Mouse (Mus musculus) limb, embryonic 15.5 days (tissue): Measurements from ENCODE around the gene Cytl1. TPM values are rescaled to one million over a fixed set of nuclear protein-coding genes. Genes with fewer than 3 reads are reported as not detected.

ENCODE experiments used
- ATAC-seq: fragments of 200-750 bp; cut with Nextera tagmentation; 2 replicates; pipeline ENCODE4 v1.8.0; 2017; ENCODE audit warnings: low read depth, moderate TSS enrichment; ENCODE audit not compliant: insufficient number of reproducible peaks, low FRiP score, low TSS enrichment
- H3K27ac ChIP-seq: fragments of 300-500 bp; sonication (generic); 2 replicates; pipeline ENCODE4 v1.5.1; 2015; ENCODE audit warnings: moderate library complexity, mild to moderate bottlenecking, inconsistent platforms
- H3K27me3 ChIP-seq: fragments of 300-500 bp; sonication (generic); 2 replicates; pipeline ENCODE4 v1.6.1; 2015; ENCODE audit warnings: inconsistent platforms
- H3K36me3 ChIP-seq: fragments of 300-500 bp; sonication (generic); 2 replicates; pipeline ENCODE4 v1.6.1; 2015; ENCODE audit warnings: inconsistent platforms
- H3K4me1 ChIP-seq: fragments of 300-500 bp; sonication (generic); 2 replicates; pipeline ENCODE4 v1.6.1; 2015; ENCODE audit warnings: inconsistent platforms
- H3K4me2 ChIP-seq: fragments of 300-500 bp; sonication (generic); 2 replicates; pipeline ENCODE4 v1.6.1; 2015; ENCODE audit warnings: mild to moderate bottlenecking, inconsistent platforms
- H3K4me3 ChIP-seq: fragments of 300-500 bp; sonication (generic); 2 replicates; pipeline ENCODE4 v1.5.1; 2015; ENCODE audit warnings: mild to moderate bottlenecking, inconsistent platforms
- H3K9ac ChIP-seq: fragments of 300-500 bp; sonication (generic); 2 replicates; pipeline ENCODE4 v1.6.1; 2015; ENCODE audit warnings: inconsistent platforms
- H3K9me3 ChIP-seq: fragments of 300-500 bp; sonication (generic); 2 replicates; pipeline ENCODE4 v1.6.1; 2016; ENCODE audit warnings: inconsistent platforms
- WGBS: fragments of 180-500 bp; shearing (Covaris S2); methylation state at CpG from one replicate; pipeline ENCODE4 v1.1.7; 2015; 5-methylcytosine and 5-hydroxymethylcytosine counted together
- polyA plus RNA-seq: library from polyadenylated mRNA; unstranded; fragments of >200 nt; fragmentation: Nextera tagmentation; extraction: Ambion mirVana; gene quantifications from 2 replicates; pipeline ENCODE4 v1.2.1, GENCODE M21; 2015

Gene Cytl1
- polyA plus RNA-seq, 1 experiment from 2014 or later = 87.1 TPM

DNA sequence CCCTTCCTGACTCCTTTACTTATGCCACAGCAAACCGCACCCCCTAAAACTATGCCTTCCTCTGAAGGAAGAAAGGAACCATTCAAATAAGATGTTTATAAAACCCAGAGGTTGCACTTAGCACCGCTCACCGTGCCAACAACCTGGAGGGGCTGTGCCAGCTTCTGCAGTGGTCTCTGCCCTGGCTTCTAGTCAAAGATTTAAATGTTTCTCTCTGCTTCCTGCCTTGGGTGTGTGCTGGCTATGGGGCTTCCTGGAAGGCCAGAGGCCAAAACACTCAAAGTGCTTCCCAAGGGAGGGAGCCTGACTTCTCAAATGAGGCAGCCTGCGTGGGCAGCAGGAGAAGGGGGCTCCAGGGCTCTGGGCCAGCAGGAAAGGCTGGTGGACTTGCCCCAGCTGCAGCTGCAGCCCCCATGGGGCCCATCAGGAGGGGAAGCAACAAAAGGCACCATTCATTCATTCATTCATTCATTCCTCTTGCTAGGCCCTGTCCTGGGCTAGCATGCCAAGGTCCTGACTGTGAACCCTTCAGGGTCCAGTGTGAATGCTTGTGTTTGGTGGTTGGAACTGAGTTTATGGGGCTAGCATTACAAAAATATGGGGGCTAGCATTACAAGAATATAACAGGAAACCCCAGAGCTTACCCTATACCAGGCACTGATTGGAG lies 10.0 kb upstream of the Cytl1 start:
- Histone ChIP-seq H3K36me3 (no peaks in the 10 kb centered on the region), H3K4me1 (peaks cover 27% of the 10 kb centered on the region), H3K9me3 (no peaks in the 10 kb centered on the region), H3K27me3 (no peaks in the 10 kb centered on the region), H3K4me3 (no peak overlapping the region), H3K9ac (no peak overlapping the region), H3K4me2 (no peak overlapping the region), H3K27ac (peak overlapping the region; percentile 77)
- peak; percentile 84 for ATAC-seq
- WGBS = 46% methylated on average over 4 of the region's 4 CpGs

DNA sequence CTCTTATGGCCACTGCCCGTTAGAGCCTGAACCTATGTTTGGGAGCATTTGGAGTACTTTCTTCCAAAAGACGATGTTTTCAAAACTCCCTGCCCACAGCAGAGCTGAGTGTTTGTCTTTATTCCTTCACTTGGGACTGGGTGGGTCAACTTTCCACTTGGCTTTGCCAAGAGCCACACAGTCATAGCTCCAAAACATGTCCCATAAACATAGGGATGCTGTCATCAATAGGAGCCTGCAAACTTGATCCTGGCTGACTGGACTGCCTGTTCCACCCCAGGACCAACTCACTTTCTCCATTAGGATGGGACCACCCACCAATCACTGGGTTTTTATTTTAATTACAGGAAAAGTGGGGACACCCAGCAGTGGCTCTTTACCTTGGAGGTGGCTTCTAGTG lies 4.5 kb upstream of the Cytl1 start:
- peak; percentile 42; the same call in 1 of the 2 replicates for ATAC-seq
- 77% methylated on average over 2 of the region's 2 CpGs for WGBS

DNA sequence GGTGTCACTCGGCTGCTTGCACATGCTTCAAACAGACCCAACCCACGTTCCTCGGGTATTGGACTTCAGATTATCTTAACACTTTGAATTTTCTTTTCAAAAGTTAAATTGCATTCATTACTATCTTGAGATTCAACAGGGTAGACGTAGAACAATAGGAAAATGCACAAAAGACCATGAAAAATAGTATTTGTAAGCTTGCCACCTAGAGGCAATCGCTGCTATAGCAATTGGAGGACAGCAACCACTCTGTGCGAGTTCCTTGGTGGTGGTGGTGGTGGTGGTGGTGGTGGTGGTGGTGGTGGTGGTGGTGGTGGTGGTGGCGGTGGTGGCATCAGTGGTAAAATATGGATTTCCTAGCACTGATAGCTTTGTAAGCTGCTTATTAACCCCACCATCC lies 894 bp downstream of the Cytl1 start:
- Histone ChIP-seq H3K9ac (no peak overlapping the region), H3K9me3 (no peaks in the 10 kb centered on the region), H3K27me3 (0 out of 2 replicates have a peak, but pooled peaks cover 7% of the 10 kb centered on the region), H3K4me1 (peaks cover 8% of the 10 kb centered on the region), H3K4me3 (peak overlapping the region; percentile 19), H3K36me3 (no peaks in the 10 kb centered on the region), H3K4me2 (peak overlapping the region; percentile 2; the same call in 1 of the 2 replicates), H3K27ac (no peak overlapping the region)
- ATAC-seq = no peak
- 61% methylated on average over 7 of the region's 7 CpGs for WGBS

More for the DNA sequence above, 4.5 kb upstream of the Cytl1 start:
- 0 out of 2 replicates have a peak, but pooled peaks cover 7% of the 10 kb centered on the region for H3K27me3 ChIP-seq
- no peak overlapping the region for H3K4me2 ChIP-seq
- peak overlapping the region; percentile 73; the same call in 1 of the 2 replicates for H3K27ac ChIP-seq
- no peak overlapping the region for H3K9ac ChIP-seq
- no peak overlapping the region for H3K4me3 ChIP-seq
- H3K36me3 ChIP-seq = no peaks in the 10 kb centered on the region
- H3K4me1 ChIP-seq = peaks cover 11% of the 10 kb centered on the region
- H3K9me3 ChIP-seq = no peaks in the 10 kb centered on the region

DNA sequence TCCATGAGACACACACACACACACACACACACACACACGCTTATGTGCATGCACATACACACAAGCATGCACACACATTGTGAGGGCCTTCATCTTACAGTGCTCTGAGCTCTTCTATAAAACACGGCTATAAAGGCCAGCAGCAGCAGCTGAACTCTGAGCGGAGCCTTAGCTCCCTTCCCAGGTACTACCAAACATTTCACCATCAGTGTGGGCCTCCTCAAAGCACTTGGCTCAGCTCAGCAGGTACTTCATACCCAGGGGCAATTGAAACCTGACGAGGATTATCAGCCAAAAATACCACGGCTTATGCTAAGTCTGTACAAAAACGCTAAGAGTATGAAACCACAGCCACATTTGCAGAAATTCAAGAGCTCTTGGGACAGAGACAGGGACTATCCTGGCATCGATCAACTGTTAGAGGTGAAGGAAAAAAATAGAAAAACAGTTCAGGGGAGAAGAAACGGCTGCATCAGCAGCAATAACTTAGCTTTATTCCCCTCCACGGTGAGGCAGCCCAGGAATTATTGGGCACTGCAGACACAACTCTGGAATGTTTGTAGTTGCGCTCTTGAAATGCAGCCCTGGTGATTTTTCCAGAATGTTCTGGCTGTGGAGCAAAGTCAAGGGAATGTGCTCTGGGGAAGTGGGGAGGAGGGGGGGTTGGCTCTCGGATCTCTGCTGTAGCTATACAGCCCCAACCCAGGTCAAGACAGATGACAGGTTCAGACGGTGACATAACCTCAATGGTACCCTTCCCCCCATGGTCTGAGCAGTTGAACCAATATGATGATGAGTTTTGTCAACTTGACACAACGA lies 8.8 kb downstream of the Cytl1 start:
- peak; percentile 59 for ATAC-seq
- peak overlapping the region; percentile 63 for H3K27ac ChIP-seq

DNA sequence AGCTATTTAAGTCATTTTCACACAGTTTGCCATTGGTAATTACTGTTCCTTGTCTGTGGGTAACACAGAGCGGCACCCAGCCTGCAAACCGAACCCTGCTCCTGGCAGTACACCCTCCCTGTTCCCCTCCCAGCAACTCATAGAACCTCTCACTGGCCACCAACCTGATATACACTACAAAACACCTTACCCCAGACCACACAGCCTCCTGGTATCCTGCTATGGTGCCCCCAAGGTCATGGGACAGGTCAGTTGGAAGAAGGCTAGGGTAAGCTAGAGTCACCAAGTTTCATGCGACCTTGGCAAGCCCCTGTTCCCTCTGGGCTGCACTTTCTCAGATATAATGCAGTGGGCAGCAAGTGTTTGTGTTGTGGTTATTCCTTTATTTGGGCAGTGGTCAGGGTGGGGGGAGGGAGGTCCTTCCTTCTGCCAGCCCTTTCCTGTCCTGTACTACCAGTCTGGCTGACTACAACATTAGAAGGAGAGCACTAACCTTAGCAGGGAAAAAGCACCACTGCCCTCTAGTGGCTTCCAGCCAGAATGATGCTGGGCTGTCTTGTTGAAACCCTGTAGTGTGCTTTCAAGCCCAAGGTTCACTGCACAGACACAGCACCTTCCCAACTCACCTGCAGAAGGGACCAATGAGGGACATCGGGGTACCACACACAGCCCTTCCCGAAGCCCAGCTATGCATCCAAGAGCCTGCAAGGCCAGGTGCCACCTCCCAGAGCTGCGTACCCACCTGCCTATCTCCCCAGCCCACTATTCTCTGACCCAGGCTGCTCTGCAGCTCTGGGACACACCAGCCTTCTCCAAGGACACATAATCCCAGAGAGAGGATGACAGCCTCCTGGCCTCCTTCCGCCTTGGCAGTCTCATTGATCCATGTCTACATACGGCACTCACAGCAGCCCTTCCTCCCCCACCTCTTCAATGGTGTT lies 17.0 kb downstream of the Cytl1 start:
- no peak; the same call in 1 of the 2 replicates for ATAC-seq
- 59% methylated on average over 8 of the region's 8 CpGs for WGBS
- Histone ChIP-seq H3K4me3 (no peak overlapping the region), H3K4me2 (no peak overlapping the region), H3K36me3 (no peaks in the 10 kb centered on the region), H3K27me3 (peaks cover 4% of the 10 kb centered on the region; the same call in 1 of the 2 replicates), H3K4me1 (peaks cover 4% of the 10 kb centered on the region; the same call in 1 of the 2 replicates), H3K9me3 (no peaks in the 10 kb centered on the region), H3K9ac (no peak overlapping the region), H3K27ac (no peak overlapping the region)

More for the DNA sequence above, 8.8 kb downstream of the Cytl1 start:
- 40% methylated on average over 13 of the region's 13 CpGs for WGBS
- Histone ChIP-seq H3K4me1 (peaks cover 16% of the 10 kb centered on the region; the same call in 1 of the 2 replicates), H3K36me3 (no peaks in the 10 kb centered on the region), H3K27me3 (no peaks in the 10 kb centered on the region), H3K4me2 (no peak overlapping the region), H3K9me3 (0 out of 2 replicates have a peak, but pooled peaks cover 3% of the 10 kb centered on the region), H3K9ac (no peak overlapping the region), H3K4me3 (no peak overlapping the region)

DNA sequence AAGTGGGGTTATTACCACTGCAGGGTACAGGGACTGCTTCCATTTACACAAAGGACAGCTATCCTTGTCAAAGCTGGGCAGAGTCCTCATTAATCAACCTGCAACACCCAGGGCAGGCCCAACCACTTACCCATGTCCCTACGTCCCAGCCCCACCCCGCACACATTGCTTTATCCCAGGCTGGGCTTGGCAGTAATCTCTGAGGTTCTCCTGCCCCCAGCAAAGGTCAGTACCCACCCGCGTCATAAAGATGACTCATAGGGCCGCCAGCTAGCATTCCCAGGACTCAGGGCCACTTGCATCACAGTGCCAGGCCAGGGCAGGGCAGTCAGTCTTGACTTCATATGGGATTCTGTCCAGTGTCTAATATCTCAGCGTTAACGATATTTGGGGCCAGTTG lies 18.0 kb downstream of the Cytl1 start:
- Histone ChIP-seq H3K27ac (no peak overlapping the region), H3K4me2 (no peak overlapping the region), H3K9ac (no peak overlapping the region), H3K36me3 (no peaks in the 10 kb centered on the region), H3K27me3 (peaks cover 4% of the 10 kb centered on the region; the same call in 1 of the 2 replicates), H3K4me3 (no peak overlapping the region), H3K4me1 (peaks cover 15% of the 10 kb centered on the region; the same call in 1 of the 2 replicates), H3K9me3 (no peaks in the 10 kb centered on the region)
- ATAC-seq = no peak
- WGBS = 66% methylated on average over 7 of the region's 7 CpGs

DNA sequence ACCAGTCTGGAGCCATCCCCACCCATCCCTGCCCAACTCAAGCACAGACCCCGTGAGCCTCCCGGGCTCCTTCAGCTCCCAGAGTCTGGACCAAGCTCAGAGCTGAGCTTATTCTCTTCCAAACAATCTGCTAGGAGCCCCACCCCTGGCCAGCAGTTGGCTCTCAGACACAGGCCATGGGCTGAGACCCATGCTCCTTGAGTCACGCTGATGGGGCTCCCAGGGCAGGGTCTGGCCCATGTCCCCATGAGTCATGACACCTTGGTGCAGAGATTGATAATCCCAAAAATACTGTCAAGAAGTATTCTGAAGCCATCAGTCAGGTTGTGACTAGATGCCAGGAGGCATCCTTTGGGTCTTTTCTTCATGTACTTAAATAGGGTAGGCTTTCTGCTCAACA lies 26.7 kb downstream of the Cytl1 start:
- Histone ChIP-seq H3K4me1 (peaks cover 11% of the 10 kb centered on the region; the same call in 1 of the 2 replicates), H3K27me3 (no peaks in the 10 kb centered on the region), H3K27ac (no peak overlapping the region), H3K36me3 (no peaks in the 10 kb centered on the region), H3K9me3 (no peaks in the 10 kb centered on the region), H3K4me2 (no peak overlapping the region), H3K9ac (no peak overlapping the region), H3K4me3 (no peak overlapping the region)
- WGBS = 91% methylated on average over 3 of the region's 3 CpGs
- ATAC-seq = no peak

DNA sequence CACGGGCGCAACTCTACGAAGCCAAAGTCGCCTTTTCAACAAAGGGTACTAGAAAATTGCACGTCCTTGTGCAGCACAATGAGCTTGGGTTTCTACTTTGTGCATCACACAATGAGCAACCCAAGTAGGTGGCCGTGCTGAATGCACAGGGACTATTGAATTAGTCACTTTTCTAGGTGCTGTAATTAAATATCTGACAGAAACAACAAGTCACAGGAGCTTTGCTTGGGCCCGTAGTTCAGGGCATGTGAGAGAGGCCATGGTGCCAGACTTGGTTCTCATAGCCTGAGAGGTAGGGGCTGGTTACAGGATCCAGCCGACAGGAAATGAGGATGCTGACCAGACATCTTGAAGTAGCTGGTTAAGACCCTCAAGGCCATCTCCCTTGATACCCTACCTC lies 30.5 kb downstream of the Cytl1 start:
- no peak overlapping the region for H3K4me3 ChIP-seq
- H3K4me2 ChIP-seq = no peak overlapping the region
- 79% methylated on average over 8 of the region's 8 CpGs for WGBS
- no peak for ATAC-seq
- H3K9me3 ChIP-seq = no peaks in the 10 kb centered on the region
- H3K27ac ChIP-seq = no peak overlapping the region
- H3K36me3 ChIP-seq = no peaks in the 10 kb centered on the region
- H3K4me1 ChIP-seq = peaks cover 10% of the 10 kb centered on the region
- no peak overlapping the region for H3K9ac ChIP-seq
- no peaks in the 10 kb centered on the region for H3K27me3 ChIP-seq

DNA sequence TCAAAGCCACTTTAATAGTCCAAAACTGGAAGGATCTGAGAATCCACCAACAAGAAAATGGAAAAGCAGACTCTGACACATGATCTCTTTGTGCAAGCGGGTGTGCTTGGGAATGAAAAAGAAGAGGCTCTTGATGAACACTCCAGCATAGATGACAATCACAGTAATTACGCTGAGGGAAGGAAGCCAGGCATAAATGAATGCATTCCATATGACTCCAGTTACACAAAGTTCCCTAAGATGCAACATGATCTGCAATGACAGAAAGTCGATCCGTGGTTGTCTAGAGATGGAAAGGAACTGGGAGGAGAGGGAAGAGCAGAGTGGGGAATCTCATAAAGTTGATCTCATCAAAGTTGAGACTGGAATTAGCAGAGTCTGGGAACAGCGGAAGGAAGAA lies 31.9 kb downstream of the Cytl1 start:
- H3K4me2 ChIP-seq = no peak overlapping the region
- H3K27ac ChIP-seq = no peak overlapping the region
- H3K4me1 ChIP-seq = peaks cover 10% of the 10 kb centered on the region
- no peak overlapping the region for H3K9ac ChIP-seq
- no peaks in the 10 kb centered on the region for H3K27me3 ChIP-seq
- H3K36me3 ChIP-seq = no peaks in the 10 kb centered on the region
- H3K4me3 ChIP-seq = no peak overlapping the region
- no peaks in the 10 kb centered on the region for H3K9me3 ChIP-seq
- 67% methylated on average over 5 of the region's 5 CpGs for WGBS
- ATAC-seq = no peak

DNA sequence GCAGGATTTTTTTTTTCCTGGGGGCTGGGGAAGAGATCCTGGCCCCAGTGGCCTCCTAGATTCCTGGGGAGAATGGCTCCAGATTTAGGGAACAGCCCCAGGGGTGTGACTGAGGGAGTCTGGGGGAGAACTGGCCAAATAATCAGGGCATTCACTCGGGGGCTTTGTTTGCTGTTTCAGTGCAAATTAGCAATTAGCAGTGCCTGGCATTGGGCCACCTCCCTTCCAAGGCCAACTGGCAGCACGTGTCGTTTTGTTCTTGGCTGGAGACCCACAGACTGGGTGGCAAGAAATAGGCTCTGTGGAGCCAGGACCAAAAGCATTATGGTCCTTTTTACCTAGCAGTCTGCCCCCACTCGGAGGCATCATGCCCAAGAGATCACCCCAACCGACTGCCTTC lies 33.7 kb downstream of the Cytl1 start:
- WGBS = 10% methylated on average over 5 of the region's 5 CpGs
- Histone ChIP-seq H3K9me3 (no peaks in the 10 kb centered on the region), H3K4me1 (peaks cover 10% of the 10 kb centered on the region), H3K27ac (no peak overlapping the region), H3K4me3 (no peak overlapping the region), H3K4me2 (no peak overlapping the region), H3K27me3 (no peaks in the 10 kb centered on the region), H3K36me3 (no peaks in the 10 kb centered on the region), H3K9ac (no peak overlapping the region)
- no peak for ATAC-seq

DNA sequence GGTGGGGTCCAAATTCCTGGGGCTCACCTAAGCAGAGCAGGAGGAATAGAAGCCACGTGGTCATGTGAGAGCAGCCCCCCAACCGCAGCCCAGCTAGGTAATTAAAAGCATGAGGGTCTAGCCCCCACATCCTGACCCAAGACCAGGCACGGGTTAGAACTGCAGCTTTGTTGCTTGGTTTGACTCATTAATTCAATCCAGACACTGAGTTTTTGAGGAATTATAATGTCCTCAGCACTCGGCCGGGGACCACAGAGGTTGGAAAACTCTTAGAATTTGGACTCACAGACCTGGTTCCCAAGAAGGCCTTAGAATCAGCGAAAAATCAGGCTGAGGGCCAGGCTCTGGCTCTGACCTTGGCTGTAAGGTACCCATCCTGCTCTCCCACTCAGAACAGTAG lies 35.6 kb downstream of the Cytl1 start:
- Histone ChIP-seq H3K9ac (no peak overlapping the region), H3K4me1 (peaks cover 10% of the 10 kb centered on the region), H3K4me2 (no peak overlapping the region), H3K4me3 (no peak overlapping the region), H3K27ac (no peak overlapping the region), H3K9me3 (no peaks in the 10 kb centered on the region), H3K36me3 (no peaks in the 10 kb centered on the region), H3K27me3 (no peaks in the 10 kb centered on the region)
- WGBS = 52% methylated on average over 6 of the region's 6 CpGs
- no peak for ATAC-seq
